Mouse (Mus musculus): Measurements from ENCODE around the gene AF067063. TPM values are rescaled to one million over a fixed set of nuclear protein-coding genes. Genes with fewer than 3 reads are reported as not detected.

The AF067063 gene
- polyA plus RNA-seq, 1 experiment, result not detected

GRCm38 (mm10) chr13:119816798-119817197 lies 13.2 kb downstream of the AF067063 start:
- H3ac ChIP-seq (ENCODE audit: control insufficient read depth, insufficient read length), result no peak overlapping the region
- no peak overlapping the region for H3K4me3 ChIP-seq
- H3K27me3 ChIP-seq (ENCODE audit: control insufficient read depth, insufficient read depth, insufficient read length), result no peaks in the 10 kb centered on the region
- H3K79me2 ChIP-seq (ENCODE audit: control insufficient read depth, insufficient read depth), result no peaks in the 10 kb centered on the region
- TF ChIP-seq MYOG (IDR thresholded peaks at IDR 0.05; ENCODE audit: control insufficient read depth in 1 of 3, insufficient read depth in 1 of 3, insufficient read length in 2 of 3, low read depth in 2 of 3), result no peak
- no peak for TF ChIP-seq POLR2AphosphoS2 (IDR thresholded peaks at IDR 0.05; ENCODE audit: insufficient read length, low read depth)
- no peak for TF ChIP-seq TCF12 (IDR thresholded peaks at IDR 0.05; ENCODE audit: insufficient read depth, poor library complexity, severe bottlenecking)
- TF ChIP-seq MYOD1 (IDR thresholded peaks at IDR 0.05; ENCODE audit: control insufficient read depth in 1 of 3, insufficient read length in 2 of 3, low read depth in 2 of 3), result no peak
- TF ChIP-seq MAX (IDR thresholded peaks at IDR 0.05; ENCODE audit: low read depth), result no peak
- no peak for TF ChIP-seq CEBPB (IDR thresholded peaks at IDR 0.05; ENCODE audit: insufficient read depth, poor library complexity, severe bottlenecking)
- TF ChIP-seq SRF (IDR thresholded peaks at IDR 0.05; ENCODE audit: control insufficient read depth, insufficient read length, low read depth), result no peak
- H3K4me2 ChIP-seq (ENCODE audit: low read depth), result no peak overlapping the region
- H3K36me3 ChIP-seq (ENCODE audit: control insufficient read depth, insufficient read depth), result no peaks in the 10 kb centered on the region

DNA sequence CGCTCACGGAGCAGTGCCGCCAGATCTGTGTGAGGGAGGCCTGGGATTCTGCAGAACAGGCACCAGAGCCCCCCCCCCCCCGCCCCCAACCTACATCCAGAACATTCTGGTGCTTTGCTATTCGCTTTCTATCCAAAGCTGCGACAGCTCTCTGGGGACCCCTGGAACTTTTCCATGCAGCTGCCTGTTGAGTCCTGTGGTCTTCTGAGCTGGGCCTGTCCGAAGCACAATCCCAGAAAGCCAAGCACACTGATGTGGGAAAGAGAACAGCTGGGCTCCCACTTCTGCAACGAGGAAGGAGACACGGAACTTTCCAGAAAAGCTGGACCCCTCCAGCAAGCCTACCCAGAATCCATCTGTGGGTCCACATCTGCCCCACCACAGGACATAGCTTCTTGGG lies 20.0 kb downstream of the AF067063 start:
- H3K79me2 ChIP-seq (ENCODE audit: control insufficient read depth, insufficient read depth), result no peaks in the 10 kb centered on the region
- H3K4me3 ChIP-seq, result no peak overlapping the region
- H3K4me2 ChIP-seq (ENCODE audit: low read depth), result no peak overlapping the region
- H3K36me3 ChIP-seq (ENCODE audit: control insufficient read depth, insufficient read depth), result no peaks in the 10 kb centered on the region
- no peaks in the 10 kb centered on the region for H3K27me3 ChIP-seq (ENCODE audit: control insufficient read depth, insufficient read depth, insufficient read length)
- TF ChIP-seq MAX (IDR thresholded peaks at IDR 0.05; ENCODE audit: low read depth) (no peak), REST (IDR thresholded peaks at IDR 0.05; ENCODE audit: insufficient read depth, insufficient read length) (no peak), MYOG (IDR thresholded peaks at IDR 0.05; ENCODE audit: control insufficient read depth in 1 of 3, insufficient read depth in 1 of 3, insufficient read length in 2 of 3, low read depth in 2 of 3) (no peak), POLR2A (IDR thresholded peaks at IDR 0.05; ENCODE audit: insufficient read length, low read depth) (no peak), USF1 (IDR thresholded peaks at IDR 0.05; ENCODE audit: low read depth) (no peak), E2F4 (IDR thresholded peaks at IDR 0.05; ENCODE audit: insufficient read depth) (no peak), POLR2AphosphoS2 (IDR thresholded peaks at IDR 0.05; ENCODE audit: insufficient read length, low read depth) (no peak), TCF12 (IDR thresholded peaks at IDR 0.05; ENCODE audit: insufficient read depth, poor library complexity, severe bottlenecking) (no peak), SRF (IDR thresholded peaks at IDR 0.05; ENCODE audit: control insufficient read depth, insufficient read length, low read depth) (no peak), TCF3 (IDR thresholded peaks at IDR 0.05; ENCODE audit: insufficient read length, low read depth) (no peak), CEBPB (IDR thresholded peaks at IDR 0.05; ENCODE audit: insufficient read depth, poor library complexity, severe bottlenecking) (no peak), MYOD1 (IDR thresholded peaks at IDR 0.05; ENCODE audit: control insufficient read depth in 1 of 3, insufficient read length in 2 of 3, low read depth in 2 of 3) (no peak)
- H3ac ChIP-seq (ENCODE audit: control insufficient read depth, insufficient read length), result no peak overlapping the region

- no peaks in the 10 kb centered on the region for H3K36me3 ChIP-seq (ENCODE audit: control insufficient read depth, insufficient read depth)
- H3K79me2 ChIP-seq (ENCODE audit: control insufficient read depth, insufficient read depth), result no peaks in the 10 kb centered on the region
- H3ac ChIP-seq (ENCODE audit: control insufficient read depth, insufficient read length), result no peak overlapping the region
- H3K27me3 ChIP-seq (ENCODE audit: control insufficient read depth, insufficient read depth, insufficient read length), result no peaks in the 10 kb centered on the region
- no peak overlapping the region for H3K4me2 ChIP-seq (ENCODE audit: low read depth)
- TF ChIP-seq SRF (IDR thresholded peaks at IDR 0.05; ENCODE audit: control insufficient read depth, insufficient read length, low read depth), result no peak
- no peak for TF ChIP-seq POLR2A (IDR thresholded peaks at IDR 0.05; ENCODE audit: insufficient read length, low read depth)
- TF ChIP-seq CEBPB (IDR thresholded peaks at IDR 0.05; ENCODE audit: insufficient read depth, poor library complexity, severe bottlenecking), result no peak
- TF ChIP-seq E2F4 (IDR thresholded peaks at IDR 0.05; ENCODE audit: insufficient read depth), result no peak
- TF ChIP-seq TCF12 (IDR thresholded peaks at IDR 0.05; ENCODE audit: insufficient read depth, poor library complexity, severe bottlenecking), result no peak
- no peak for TF ChIP-seq TCF3 (IDR thresholded peaks at IDR 0.05; ENCODE audit: insufficient read length, low read depth)
- no peak for TF ChIP-seq MAX (IDR thresholded peaks at IDR 0.05; ENCODE audit: low read depth)
- no peak for TF ChIP-seq MYOD1 (IDR thresholded peaks at IDR 0.05; ENCODE audit: control insufficient read depth in 1 of 3, insufficient read length in 2 of 3, low read depth in 2 of 3)
- TF ChIP-seq POLR2AphosphoS2 (IDR thresholded peaks at IDR 0.05; ENCODE audit: insufficient read length, low read depth), result no peak
- TF ChIP-seq USF1 (IDR thresholded peaks at IDR 0.05; ENCODE audit: low read depth), result no peak
- no peak for TF ChIP-seq MYOG (IDR thresholded peaks at IDR 0.05; ENCODE audit: control insufficient read depth in 1 of 3, insufficient read depth in 1 of 3, insufficient read length in 2 of 3, low read depth in 2 of 3)
- TF ChIP-seq REST (IDR thresholded peaks at IDR 0.05; ENCODE audit: insufficient read depth, insufficient read length), result no peak
- H3K4me3 ChIP-seq, result no peak overlapping the region
Measured at GRCm38 (mm10) chr13:119808937-119809336, 21.1 kb downstream of the AF067063 start.

GRCm38 (mm10) chr13:119797656-119798055 lies 32.4 kb downstream of the AF067063 start:
- no peak for TF ChIP-seq MAX (IDR thresholded peaks at IDR 0.05; ENCODE audit: low read depth)
- no peak for TF ChIP-seq REST (IDR thresholded peaks at IDR 0.05; ENCODE audit: insufficient read depth, insufficient read length)
- no peak for TF ChIP-seq E2F4 (IDR thresholded peaks at IDR 0.05; ENCODE audit: insufficient read depth)
- TF ChIP-seq TCF3 (IDR thresholded peaks at IDR 0.05; ENCODE audit: insufficient read length, low read depth), result no peak
- no peak for TF ChIP-seq MYOG (IDR thresholded peaks at IDR 0.05; ENCODE audit: control insufficient read depth in 1 of 3, insufficient read depth in 1 of 3, insufficient read length in 2 of 3, low read depth in 2 of 3)
- TF ChIP-seq TCF12 (IDR thresholded peaks at IDR 0.05; ENCODE audit: insufficient read depth, poor library complexity, severe bottlenecking), result no peak
- TF ChIP-seq SRF (IDR thresholded peaks at IDR 0.05; ENCODE audit: control insufficient read depth, insufficient read length, low read depth), result no peak
- no peak for TF ChIP-seq POLR2AphosphoS2 (IDR thresholded peaks at IDR 0.05; ENCODE audit: insufficient read length, low read depth)
- TF ChIP-seq USF1 (IDR thresholded peaks at IDR 0.05; ENCODE audit: low read depth), result no peak
- TF ChIP-seq POLR2A (IDR thresholded peaks at IDR 0.05; ENCODE audit: insufficient read length, low read depth), result no peak
- no peak for TF ChIP-seq CEBPB (IDR thresholded peaks at IDR 0.05; ENCODE audit: insufficient read depth, poor library complexity, severe bottlenecking)
- no peak for TF ChIP-seq MYOD1 (IDR thresholded peaks at IDR 0.05; ENCODE audit: control insufficient read depth in 1 of 3, insufficient read length in 2 of 3, low read depth in 2 of 3)
- Histone ChIP-seq H3K4me2 (ENCODE audit: low read depth) (no peak overlapping the region), H3K79me2 (ENCODE audit: control insufficient read depth, insufficient read depth) (no peaks in the 10 kb centered on the region), H3ac (ENCODE audit: control insufficient read depth, insufficient read length) (no peak overlapping the region), H3K4me3 (no peak overlapping the region), H3K27me3 (ENCODE audit: control insufficient read depth, insufficient read depth, insufficient read length) (no peaks in the 10 kb centered on the region), H3K36me3 (ENCODE audit: control insufficient read depth, insufficient read depth) (no peaks in the 10 kb centered on the region)
